Mouse (Mus musculus) small intestine, adult 2 months (tissue): Measurements from ENCODE around the gene Oser1. TPM values are rescaled to one million over a fixed set of nuclear protein-coding genes. Genes with fewer than 3 reads are reported as not detected.
A peak's percentile ranks its signal among the peaks of the same experiment; 100 is the strongest.

Source experiments
- H3K27ac ChIP-seq: fragments of 200-500 bp; 2 replicates; pipeline ENCODE4 v1.5.1; 2012; ENCODE audit warnings: low read depth, low read length, control low read depth, inconsistent platforms; ENCODE audit not compliant: insufficient read depth
- H3K27me3 ChIP-seq: fragments of 200-500 bp; 2 replicates; pipeline ENCODE4 v1.6.1; 2012; ENCODE audit warnings: mild to moderate bottlenecking, moderate library complexity, low read length, inconsistent platforms; ENCODE audit not compliant: control insufficient read depth, insufficient read depth
- H3K36me3 ChIP-seq: fragments of 200-500 bp; 2 replicates; pipeline ENCODE4 v1.6.1; 2012; ENCODE audit warnings: mild to moderate bottlenecking, low read length, control low read depth, inconsistent platforms; ENCODE audit not compliant: control insufficient read depth, insufficient read depth
- H3K4me1 ChIP-seq: fragments of 200-500 bp; 2 replicates; pipeline ENCODE4 v1.6.1; 2012; ENCODE audit warnings: low read length, inconsistent platforms, mixed read lengths; ENCODE audit not compliant: control insufficient read depth, insufficient read depth, insufficient read length
- H3K4me3 ChIP-seq: fragments of 200-500 bp; 2 replicates; pipeline ENCODE4 v1.5.1; 2012; ENCODE audit warnings: low read depth, mild to moderate bottlenecking, control low read depth, inconsistent platforms, low read length, moderate library complexity
- CTCF ChIP-seq: fragments of 200-500 bp; IDR thresholded peaks from 2 replicates; pipeline ENCODE4 v1.5.1; 2012; ENCODE audit warnings: low read depth, mild to moderate bottlenecking, control low read depth, inconsistent platforms, low read length, moderate library complexity, mixed read lengths; ENCODE audit not compliant: insufficient replicate concordance, insufficient read length; ENCODE audit errors: extremely low read depth
- POLR2A ChIP-seq: fragments of 200-500 bp; IDR thresholded peaks from 2 replicates; pipeline ENCODE4 v1.6.1; 2012; ENCODE audit warnings: low read depth, mild to moderate bottlenecking, control low read depth, inconsistent platforms, low read length, moderate library complexity
- WGBS: fragments of 180-500 bp; shearing (Covaris S2); methylation state at CpG from one replicate; pipeline ENCODE4 v1.1.7; 2018; 5-methylcytosine and 5-hydroxymethylcytosine counted together
- polyA plus RNA-seq: library from polyadenylated mRNA; depleted of rRNA; stranded (reverse); fragments of >200 nt; gene quantifications from 2 replicates; pipeline ENCODE4 v1.2.3, GENCODE M21; 2012

The Oser1 gene
- polyA plus RNA-seq, 1 experiment, result 12.2 TPM

DNA sequence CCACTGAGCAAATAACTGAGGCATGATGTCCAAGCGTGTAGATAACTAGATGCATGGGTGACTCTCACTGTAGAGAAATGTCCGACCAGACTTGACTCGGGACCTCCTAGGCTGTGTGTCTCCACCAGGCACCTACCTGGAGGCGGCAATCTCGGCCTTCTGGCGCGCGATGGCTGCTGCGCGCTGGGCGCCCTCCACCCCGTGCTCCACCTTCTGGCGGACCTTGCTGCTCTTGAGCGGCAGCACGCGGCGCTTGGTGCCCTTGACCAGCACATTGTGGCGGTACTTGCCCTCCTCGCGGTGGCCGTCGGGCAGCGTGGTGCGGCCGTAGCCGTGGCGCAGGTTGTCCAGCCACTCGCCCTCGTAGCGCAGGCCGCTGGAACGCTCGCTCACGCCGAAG lies 49.0 kb downstream of the Oser1 start:
- Histone ChIP-seq H3K27ac (no peak overlapping the region), H3K4me1 (no peaks in the 10 kb centered on the region), H3K36me3 (no peaks in the 10 kb centered on the region), H3K4me3 (no peak overlapping the region), H3K27me3 (no peaks in the 10 kb centered on the region)
- 38% methylated on average over 35 of the region's 35 CpGs for WGBS
- TF ChIP-seq POLR2A (no peak), CTCF (no peak)

DNA sequence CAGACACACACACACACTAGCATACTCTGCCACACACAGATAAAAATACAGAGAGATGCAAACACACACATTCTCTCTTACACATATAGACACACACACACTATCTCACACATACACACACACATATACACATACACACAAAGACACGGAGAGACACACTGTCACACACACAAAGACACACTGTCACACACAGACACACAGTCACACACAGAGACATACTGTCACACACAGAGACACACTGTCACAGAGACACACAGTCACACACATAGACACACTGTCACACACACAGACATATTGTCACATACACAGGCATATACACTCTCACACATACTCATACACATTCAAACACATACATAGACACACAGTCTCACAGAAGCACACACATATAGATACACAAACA lies 51.9 kb downstream of the Oser1 start:
- WGBS, result 86% methylated on average over 1 of the region's 1 CpGs
- H3K4me1 ChIP-seq, result no peaks in the 10 kb centered on the region
- no peaks in the 10 kb centered on the region for H3K36me3 ChIP-seq
- no peak overlapping the region for H3K27ac ChIP-seq
- no peak overlapping the region for H3K4me3 ChIP-seq
- TF ChIP-seq POLR2A, result no peak
- no peak for TF ChIP-seq CTCF
- H3K27me3 ChIP-seq, result no peaks in the 10 kb centered on the region

DNA sequence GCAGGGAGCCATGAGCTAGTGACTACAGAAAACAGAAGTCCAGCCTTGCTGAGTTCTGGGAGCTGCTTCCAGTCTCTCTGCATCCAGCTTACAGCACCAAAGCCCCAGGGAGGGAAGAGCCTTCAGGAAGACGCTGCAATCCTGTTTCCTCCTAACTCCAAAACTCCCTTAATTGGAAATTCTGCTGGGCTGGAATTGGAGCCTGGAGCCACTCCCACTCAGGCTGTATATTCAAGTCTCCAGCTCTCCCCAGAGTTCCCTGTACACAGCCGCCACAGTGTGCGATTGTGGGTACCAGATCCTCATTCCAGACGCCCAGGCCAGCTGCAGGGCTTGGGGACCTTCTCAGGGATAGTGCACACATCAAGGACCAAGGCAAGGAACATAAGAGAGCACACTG lies 54.3 kb downstream of the Oser1 start:
- no peak for TF ChIP-seq CTCF
- H3K27me3 ChIP-seq, result no peaks in the 10 kb centered on the region
- H3K4me1 ChIP-seq, result no peaks in the 10 kb centered on the region
- no peak overlapping the region for H3K4me3 ChIP-seq
- WGBS, result 52% methylated on average over 4 of the region's 4 CpGs
- H3K27ac ChIP-seq, result peak overlapping the region; percentile 49
- no peaks in the 10 kb centered on the region for H3K36me3 ChIP-seq

DNA sequence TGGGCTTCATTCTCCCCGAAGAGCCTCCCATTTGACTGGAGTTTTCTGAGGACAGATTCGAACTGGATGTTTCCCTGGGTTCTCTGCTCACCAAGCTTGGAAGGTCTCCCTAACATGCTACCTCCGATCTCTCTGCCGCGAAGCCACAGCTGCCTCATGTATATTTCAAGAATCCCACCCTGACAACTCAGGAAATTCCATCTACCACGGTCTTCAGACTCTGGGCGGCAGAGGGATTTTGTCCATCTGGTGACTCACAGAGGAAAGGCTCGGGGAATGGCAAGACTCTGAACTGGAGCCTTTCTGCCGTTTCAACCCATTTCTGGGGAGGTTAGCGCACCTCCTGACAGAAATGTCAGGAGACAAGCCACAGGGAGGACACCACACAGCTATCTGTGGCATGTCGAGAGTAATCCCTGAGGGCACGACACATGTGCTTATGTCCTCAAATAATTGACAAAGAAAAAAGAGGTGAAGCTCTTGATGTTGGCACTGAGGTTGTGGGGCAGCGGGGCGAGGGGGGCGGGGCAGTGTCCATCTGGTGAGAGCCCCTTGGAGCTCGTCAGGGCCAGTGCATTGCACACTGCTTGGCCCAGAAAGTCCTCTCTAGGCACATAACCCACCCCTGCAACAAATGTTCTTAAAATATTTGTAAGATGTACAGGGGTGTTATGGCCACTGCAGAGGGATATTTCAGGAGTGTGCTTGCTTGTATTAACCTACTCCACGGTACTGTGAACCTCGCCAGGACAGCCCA lies 59.5 kb downstream of the Oser1 start:
- 66% methylated on average over 18 of the region's 18 CpGs for WGBS
- H3K4me3 ChIP-seq, result no peak overlapping the region
- no peaks in the 10 kb centered on the region for H3K27me3 ChIP-seq
- H3K4me1 ChIP-seq, result no peaks in the 10 kb centered on the region
- no peaks in the 10 kb centered on the region for H3K36me3 ChIP-seq
- TF ChIP-seq POLR2A (no peak), CTCF (no peak)
- H3K27ac ChIP-seq, result no peak overlapping the region

DNA sequence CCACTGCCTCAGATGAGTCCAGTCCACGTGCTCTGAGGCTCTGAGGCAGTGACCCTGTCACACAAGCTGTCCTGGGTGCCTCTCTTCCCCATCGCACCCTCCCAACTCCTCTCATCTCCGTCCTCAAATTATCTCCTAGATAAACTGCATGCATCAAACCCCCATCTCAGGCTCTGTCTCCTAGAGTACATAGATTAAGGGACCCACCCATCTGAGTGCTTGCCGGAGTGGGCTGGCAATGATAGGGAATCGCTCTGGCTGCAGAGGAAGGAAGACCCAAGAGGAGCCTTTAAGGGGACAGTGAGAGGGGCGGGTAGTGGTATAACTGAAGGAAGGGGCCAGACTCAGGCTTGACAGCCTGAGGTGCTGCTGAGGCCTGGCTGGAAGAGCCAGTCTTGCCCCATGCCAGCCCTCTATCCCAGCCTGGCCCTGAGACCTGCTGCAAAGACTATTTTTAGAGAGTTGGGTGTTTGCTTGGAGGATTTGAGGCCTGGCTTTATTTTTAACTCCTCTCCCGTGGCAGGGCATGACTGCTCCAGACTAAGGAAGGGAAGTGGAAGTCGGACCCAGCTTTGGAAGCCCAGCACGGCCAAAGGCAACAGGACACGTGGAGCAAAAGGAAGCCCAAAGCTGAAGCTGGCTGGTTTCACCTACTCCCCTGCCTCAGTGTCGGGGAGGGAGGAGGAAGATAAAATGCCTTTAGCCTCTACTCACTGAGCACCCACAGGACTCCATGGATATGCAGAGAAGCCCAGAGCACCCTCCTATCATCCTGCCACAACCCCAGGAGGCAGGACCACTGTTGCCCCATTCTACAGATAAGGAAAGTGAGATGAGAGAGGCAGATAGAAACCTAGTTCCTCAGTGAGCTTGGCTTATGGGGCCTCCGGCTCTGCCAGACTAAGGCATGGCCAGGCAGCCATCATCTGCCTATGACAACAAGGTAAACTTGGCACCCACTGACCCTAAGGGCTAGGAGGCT lies 61.3 kb downstream of the Oser1 start:
- no peak for TF ChIP-seq POLR2A
- no peak for TF ChIP-seq CTCF
- Histone ChIP-seq H3K27ac (no peak overlapping the region), H3K4me3 (no peak overlapping the region), H3K27me3 (no peaks in the 10 kb centered on the region), H3K36me3 (no peaks in the 10 kb centered on the region), H3K4me1 (no peaks in the 10 kb centered on the region)
- WGBS, result 57% methylated on average over 12 of the region's 12 CpGs

DNA sequence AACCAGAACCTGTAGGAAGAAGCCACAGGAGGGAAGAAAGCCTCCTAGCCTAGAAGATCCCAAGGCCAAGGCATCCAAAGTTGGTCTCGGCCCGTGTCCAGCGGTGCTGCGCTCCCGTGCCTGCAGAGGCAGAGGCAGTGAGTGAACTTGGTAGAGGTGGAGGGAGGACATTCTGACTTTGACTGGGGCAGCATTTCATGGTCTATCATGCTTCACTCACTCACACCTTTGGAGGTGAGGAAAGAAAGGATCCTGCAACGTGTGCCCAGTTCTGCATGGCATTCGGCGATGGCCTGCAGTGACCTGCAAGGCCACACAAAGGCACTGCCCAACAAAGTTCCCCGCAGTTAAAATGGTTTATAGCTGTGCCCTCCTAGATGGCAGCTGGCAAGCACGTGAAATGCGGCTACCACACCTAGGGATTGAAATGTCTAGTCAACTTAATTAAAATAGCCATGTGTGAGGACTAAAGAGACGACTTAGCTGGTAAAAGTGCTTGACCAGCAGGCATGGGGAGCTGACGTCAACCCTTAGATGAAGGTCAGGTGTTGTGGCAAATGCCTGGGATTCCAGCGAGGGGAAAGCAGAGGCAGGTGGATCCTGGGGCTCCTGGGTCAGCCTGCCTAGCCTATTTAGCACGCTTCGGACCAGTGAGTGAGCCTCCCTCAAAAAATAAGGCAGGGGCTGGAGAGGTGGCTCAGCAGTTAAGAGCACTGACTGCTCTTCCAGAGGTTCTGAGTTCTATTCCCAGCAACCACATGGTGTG lies 63.5 kb downstream of the Oser1 start:
- 78% methylated on average over 16 of the region's 16 CpGs for WGBS

More for the DNA sequence above, 63.5 kb downstream of the Oser1 start:
- no peaks in the 10 kb centered on the region for H3K36me3 ChIP-seq
- no peak overlapping the region for H3K27ac ChIP-seq
- no peaks in the 10 kb centered on the region for H3K4me1 ChIP-seq
- no peaks in the 10 kb centered on the region for H3K27me3 ChIP-seq
- TF ChIP-seq POLR2A, result no peak
- no peak for TF ChIP-seq CTCF
- H3K4me3 ChIP-seq, result no peak overlapping the region
